In the genomic region with DNA sequence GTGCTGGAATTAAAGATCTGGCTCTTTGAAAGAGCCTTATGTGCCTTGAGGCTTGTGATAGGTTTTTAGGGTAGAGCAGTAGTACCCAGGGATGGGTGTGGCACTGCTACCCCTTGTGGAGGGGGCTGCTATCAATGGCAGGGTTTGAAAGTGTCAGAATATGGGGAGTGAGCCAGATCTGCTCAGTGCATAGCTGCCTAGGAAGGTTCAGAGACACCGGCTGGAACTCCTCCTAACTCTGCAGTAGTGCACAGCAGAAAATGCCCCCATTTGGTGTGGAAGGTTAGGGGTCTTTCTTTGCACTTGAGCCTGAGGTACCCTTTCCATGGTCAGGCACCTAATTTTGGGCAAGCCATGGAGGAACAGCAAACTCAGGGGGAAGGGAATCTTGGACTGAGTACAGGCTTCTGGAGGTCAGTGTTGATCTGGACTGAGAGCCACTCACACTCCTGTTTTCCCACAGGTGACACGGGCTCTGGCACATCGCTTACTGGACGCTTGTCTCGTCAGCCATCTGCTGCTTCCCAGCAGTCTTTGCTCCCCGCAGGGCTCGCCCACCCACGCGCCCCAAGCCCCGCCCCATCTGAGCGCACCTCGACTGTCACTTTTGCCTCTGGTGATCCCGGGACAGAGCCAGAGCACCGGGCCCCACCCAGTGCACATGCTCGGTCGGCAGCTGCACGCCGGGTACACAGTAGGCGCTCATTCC, we compare ENCODE assay signal across 8 mouse cellular contexts. TPM values are rescaled to one million over a fixed set of nuclear protein-coding genes. Genes with fewer than 3 reads are reported as not detected.
DNase-seq lines count a peak whose midpoint lies in the region; ATAC-seq and TF ChIP-seq lines count a peak whose summit lies in the region.

No protein-coding gene starts in this region.

- ATAC-seq in cerebellum, adult (ENCODE audit: insufficient number of reproducible peaks, low FRiP score, low TSS enrichment), result no peak
- ATAC-seq in forebrain, embryonic 14.5 days, result peak; percentile 90
- peak; percentile 76 for ATAC-seq in hindbrain, embryonic 11.5 days (ENCODE audit: low FRiP score)

- H3K4me2 ChIP-seq in forebrain, embryonic 14.5 days (ENCODE audit: low read length), result peak overlapping the region; percentile 67
- H3K4me2 ChIP-seq in hindbrain, embryonic 11.5 days (replicated peaks; ENCODE audit: low read depth, low read length), result peak overlapping the region; percentile 43

- 4% methylated on average over 19 of the region's 19 CpGs for WGBS in cerebellum, adult 2 months
- 18% methylated on average over 19 of the region's 19 CpGs for WGBS in forebrain, embryonic 14.5 days
- 7% methylated on average over 16 of the region's 19 CpGs for WGBS in hindbrain, embryonic 11.5 days
- WGBS in limb, embryonic 10.5 days, result 9% methylated on average over 19 of the region's 19 CpGs

- no peaks in the 10 kb centered on the region for H3K4me1 ChIP-seq in cerebellum, adult 2 months (ENCODE audit: control insufficient read depth, insufficient read depth, low read length)
- H3K4me1 ChIP-seq in forebrain, embryonic 14.5 days (ENCODE audit: control insufficient read depth, insufficient read depth, low read length), result no peaks in the 10 kb centered on the region
- no peaks in the 10 kb centered on the region for H3K4me1 ChIP-seq in hindbrain, embryonic 11.5 days (replicated peaks; ENCODE audit: control insufficient read depth, insufficient read depth, low read length)
- H3K4me1 ChIP-seq in limb, embryonic 10.5 days, result peaks cover 11% of the 10 kb centered on the region

- no peak for TF ChIP-seq CTCF in cerebellum, adult 2 months (IDR thresholded peaks at IDR 0.05; ENCODE audit: borderline replicate concordance, insufficient read depth, low read depth, low read length)

- H3K9me3 ChIP-seq in forebrain, embryonic 14.5 days (replicated peaks; ENCODE audit: control insufficient read depth, low read length), result no peaks in the 10 kb centered on the region
- H3K9me3 ChIP-seq in hindbrain, embryonic 11.5 days (ENCODE audit: control insufficient read depth, low read length), result no peaks in the 10 kb centered on the region
- H3K9me3 ChIP-seq in limb, embryonic 10.5 days (replicated peaks), result no peaks in the 10 kb centered on the region

- H3K36me3 ChIP-seq in forebrain, embryonic 14.5 days (ENCODE audit: control insufficient read depth, insufficient read depth, low read length), result peaks cover 18% of the 10 kb centered on the region
- H3K36me3 ChIP-seq in hindbrain, embryonic 11.5 days (ENCODE audit: control insufficient read depth, insufficient read depth, low read length), result no peaks in the 10 kb centered on the region
- peaks cover 22% of the 10 kb centered on the region for H3K36me3 ChIP-seq in limb, embryonic 10.5 days

- DNase-seq in cerebellum, adult 11 months, result peak; percentile 12
- peak; percentile 33 to 48 for DNase-seq in cerebellum, adult 2 months
- peak; percentile 66 for DNase-seq in forebrain, embryonic 14.5 days (ENCODE audit: low spot score)
- peak; percentile 59 for DNase-seq in hindbrain, embryonic 11.5 days (ENCODE audit: low spot score)
- DNase-seq in limb, embryonic 10.5 days (ENCODE audit: low spot score), result peak; percentile 47
- peak; percentile 50 for DNase-seq in mesoderm, embryonic 11.5 days (ENCODE audit: low read depth, low spot score)
- peak; percentile 25 for DNase-seq in spleen, adult 12 weeks (ENCODE audit: low spot score)

- H3K27ac ChIP-seq in cerebellum, adult 2 months (ENCODE audit: insufficient read depth, low read length), result no peak overlapping the region
- H3K27ac ChIP-seq in forebrain, embryonic 14.5 days (ENCODE audit: low read depth, low read length), result no peak overlapping the region
- H3K27ac ChIP-seq in hindbrain, embryonic 11.5 days (ENCODE audit: low read depth, low read length), result no peak overlapping the region
- H3K27ac ChIP-seq in limb, embryonic 10.5 days, result peak overlapping the region; percentile 68; the same call in 1 of the 2 replicates

- no peak for TF ChIP-seq POLR2A in cerebellum, adult 2 months (IDR thresholded peaks at IDR 0.05; ENCODE audit: borderline replicate concordance, insufficient read depth, low read length)

- H3K4me3 ChIP-seq in cerebellum, adult 2 months (replicated peaks; ENCODE audit: insufficient read depth, low read depth, low read length), result peak overlapping the region; percentile 20
- H3K4me3 ChIP-seq in forebrain, embryonic 14.5 days (ENCODE audit: low read depth, low read length), result peak overlapping the region; percentile 44
- H3K4me3 ChIP-seq in hindbrain, embryonic 11.5 days (ENCODE audit: low read depth, low read length), result peak overlapping the region; percentile 31
- H3K4me3 ChIP-seq in limb, embryonic 10.5 days, result peak overlapping the region; percentile 57

- peak overlapping the region; percentile 69 for H3K9ac ChIP-seq in forebrain, embryonic 14.5 days (ENCODE audit: low read length)
- H3K9ac ChIP-seq in hindbrain, embryonic 11.5 days (ENCODE audit: low read depth, low read length), result peak overlapping the region; percentile 58

- no peaks in the 10 kb centered on the region for H3K27me3 ChIP-seq in cerebellum, adult 2 months (ENCODE audit: control insufficient read depth, insufficient read depth, low read length)
- no peaks in the 10 kb centered on the region for H3K27me3 ChIP-seq in forebrain, embryonic 14.5 days (replicated peaks; ENCODE audit: control insufficient read depth, insufficient read depth, low read length)
- H3K27me3 ChIP-seq in hindbrain, embryonic 11.5 days (ENCODE audit: control insufficient read depth, insufficient read depth, low read length), result no peaks in the 10 kb centered on the region
- H3K27me3 ChIP-seq in limb, embryonic 10.5 days (ENCODE audit: low read depth, poor library complexity, severe bottlenecking), result no peaks in the 10 kb centered on the region

RNA-seq across cellular contexts. Expression of a gene that starts 42.0 kb away (rescaled TPM):
- polyA plus RNA-seq in cerebellum, adult 2 months (2012; rRNA removed), result 58.6 and 61.7 TPM in 2 replicates
- 134 and 138 TPM in 2 replicates for polyA plus RNA-seq in forebrain, embryonic 14.5 days (2014; fragmentation: Nextera tagmentation; extraction: Ambion mirVana)
- polyA plus RNA-seq in hindbrain, embryonic 11.5 days (2014; fragmentation: Nextera tagmentation; extraction: Ambion mirVana), result 82.2 and 82.7 TPM in 2 replicates
- 78.4 and 87.2 TPM in 2 replicates for polyA plus RNA-seq in limb, embryonic 10.5 days (2016; fragmentation: Nextera tagmentation; extraction: Ambion mirVana)

RNA-seq across cellular contexts. Expression of a gene that starts 45.2 kb away (rescaled TPM):
- polyA plus RNA-seq in cerebellum, adult 2 months (2012; rRNA removed), result 7.4 and 10.9 TPM in 2 replicates
- 0.04 TPM in 1 of 2 replicates, not detected in the other for polyA plus RNA-seq in forebrain, embryonic 14.5 days (2014; fragmentation: Nextera tagmentation; extraction: Ambion mirVana)
- polyA plus RNA-seq in hindbrain, embryonic 11.5 days (2014; fragmentation: Nextera tagmentation; extraction: Ambion mirVana), result not detected in 2 replicates
- not detected in 2 replicates for polyA plus RNA-seq in limb, embryonic 10.5 days (2016; fragmentation: Nextera tagmentation; extraction: Ambion mirVana)

Comparison
In these comparisons a context has a peak if more than half of its experiments do, and no peak if none do; other contexts are left out.
1. DNase-seq: peak in every context shown above with its lines; median percentile 66 in forebrain, embryonic 14.5 days; 59 in hindbrain, embryonic 11.5 days; 50 in mesoderm, embryonic 11.5 days; 47 in limb, embryonic 10.5 days; 40 in cerebellum, adult 2 months; 25 in spleen, adult 12 weeks; 12 in cerebellum, adult 11 months.